Mouse (Mus musculus) T-cell, adult 2 months (primary cell): ENCODE data around the gene Txndc8.

Source experiments
- DNase-seq: peaks from one replicate; pipeline ENCODE4 v3.0.0; 2022; ENCODE audit warnings: low spot score

Txndc8 gene

DNA sequence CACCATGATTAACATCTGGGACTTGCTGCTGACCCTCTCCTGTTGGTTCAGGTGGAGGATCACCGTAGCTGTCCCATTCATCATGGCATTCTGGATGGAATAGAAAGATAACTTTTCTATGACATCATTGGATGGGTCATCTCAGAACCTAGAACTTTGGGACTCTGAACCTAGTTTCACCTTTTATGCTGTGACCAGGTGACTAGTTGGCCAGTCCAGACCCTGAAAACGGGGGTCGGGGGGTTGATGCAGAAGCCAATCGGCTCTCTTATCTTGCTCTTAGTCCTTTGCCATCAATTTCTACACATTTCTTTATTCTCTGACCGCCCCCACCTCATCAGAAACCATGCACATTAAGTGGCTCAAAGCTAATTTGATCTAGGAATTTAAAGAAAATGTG lies at the start of gene Txndc8:
Txndc8 (minus strand) TSS at position 101 of the 400 bp plus-strand sequence.
- DNase-seq: no peak

DNA sequence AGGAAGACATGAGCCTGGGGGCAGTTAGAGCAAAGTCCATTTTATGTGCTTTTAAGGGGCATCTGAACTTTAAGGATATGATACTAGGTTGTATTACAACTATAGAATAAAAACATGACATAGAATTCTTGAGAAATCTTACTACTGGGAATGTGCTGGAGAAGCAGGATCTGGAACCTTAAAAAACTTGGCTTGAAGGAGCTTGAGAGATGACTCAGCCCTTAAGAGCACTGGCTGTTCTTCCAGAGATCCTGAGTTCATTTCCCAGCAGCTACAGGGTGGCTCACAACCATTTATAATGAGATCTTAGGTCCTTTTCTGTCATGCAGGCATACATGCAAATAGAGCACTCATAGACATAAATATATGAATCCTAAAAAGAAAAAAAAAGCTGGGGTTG lies 46.7 kb upstream of the Txndc8 start:
- DNase-seq: no peak

DNA sequence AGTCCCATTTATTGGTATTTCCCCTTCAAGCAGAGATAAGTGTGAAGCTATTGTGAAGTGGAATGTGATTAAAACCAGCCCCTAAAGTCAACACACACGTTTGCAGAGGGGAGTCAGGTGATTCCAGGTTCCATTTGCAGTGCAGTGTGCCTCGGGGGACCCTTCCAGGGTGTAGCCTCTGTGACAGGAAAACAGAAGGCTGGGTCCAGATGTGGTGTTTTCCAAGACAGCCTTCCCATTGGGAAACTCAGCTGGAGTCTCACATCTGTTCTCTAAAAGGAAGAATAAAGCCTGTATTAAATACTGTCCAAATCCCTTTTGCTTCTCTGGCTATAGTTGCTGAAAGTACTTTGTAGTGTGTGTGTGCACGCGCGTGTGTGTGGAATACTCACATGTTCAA lies 45.5 kb upstream of the Txndc8 start:
- no peak for DNase-seq

DNA sequence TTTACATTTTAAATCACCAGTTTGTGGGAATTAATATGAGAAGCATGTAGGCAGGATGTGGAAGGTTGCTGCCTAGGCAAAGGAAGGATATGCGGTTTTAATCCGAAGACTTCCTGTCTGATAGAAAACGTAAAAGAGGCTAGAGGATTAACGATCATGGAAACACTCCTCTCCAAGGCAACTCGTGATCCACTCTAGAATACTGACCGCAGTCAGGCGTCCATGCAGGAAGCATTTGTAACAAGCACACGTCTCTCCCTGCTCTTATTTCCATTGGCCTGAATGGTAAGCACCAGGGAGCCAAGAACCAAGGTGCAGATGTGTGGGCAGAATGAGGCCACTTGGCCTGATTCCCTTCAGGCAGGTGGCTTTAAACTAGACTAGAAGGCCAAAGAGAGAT lies 41.8 kb upstream of the Txndc8 start:
- DNase-seq: peak; percentile 35

DNA sequence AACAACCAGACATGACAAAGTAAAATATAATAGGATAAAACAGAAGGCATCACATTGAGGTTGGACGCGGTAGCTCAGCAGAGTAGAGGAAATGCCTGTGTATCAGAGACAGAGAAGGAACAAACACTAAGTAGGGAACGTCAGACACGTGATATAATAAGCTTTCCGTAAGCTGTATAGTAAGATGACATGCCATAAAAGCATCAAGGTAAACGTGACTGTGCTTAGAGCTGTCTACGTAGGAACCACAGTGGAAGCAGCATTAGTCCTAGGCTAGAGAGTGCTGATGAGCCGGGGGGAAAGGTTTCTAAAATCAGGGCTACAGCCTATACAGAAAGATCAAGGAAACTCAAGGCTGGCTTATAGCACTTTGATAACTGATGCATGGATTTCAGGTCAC lies 41.4 kb upstream of the Txndc8 start:
- DNase-seq: no peak

DNA sequence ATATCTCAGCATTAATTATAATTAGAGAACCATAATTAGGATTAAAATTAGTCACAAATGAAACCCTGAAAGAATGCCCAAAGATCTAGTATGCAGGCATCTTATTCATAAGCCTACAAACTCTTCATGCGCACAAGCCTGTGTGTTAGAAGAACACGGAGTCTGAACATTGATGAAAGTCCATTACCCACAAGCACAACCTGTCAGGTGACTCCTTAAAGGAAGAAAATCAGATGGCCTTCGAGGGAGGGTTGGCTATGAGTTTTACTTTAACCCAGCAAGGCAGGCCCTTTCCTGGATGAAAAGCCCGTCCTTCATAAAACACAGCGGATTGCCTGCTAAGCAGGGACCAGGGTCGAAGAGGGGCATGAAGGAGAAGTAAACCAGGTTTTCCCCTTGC lies 35.9 kb upstream of the Txndc8 start:
- DNase-seq: no peak

DNA sequence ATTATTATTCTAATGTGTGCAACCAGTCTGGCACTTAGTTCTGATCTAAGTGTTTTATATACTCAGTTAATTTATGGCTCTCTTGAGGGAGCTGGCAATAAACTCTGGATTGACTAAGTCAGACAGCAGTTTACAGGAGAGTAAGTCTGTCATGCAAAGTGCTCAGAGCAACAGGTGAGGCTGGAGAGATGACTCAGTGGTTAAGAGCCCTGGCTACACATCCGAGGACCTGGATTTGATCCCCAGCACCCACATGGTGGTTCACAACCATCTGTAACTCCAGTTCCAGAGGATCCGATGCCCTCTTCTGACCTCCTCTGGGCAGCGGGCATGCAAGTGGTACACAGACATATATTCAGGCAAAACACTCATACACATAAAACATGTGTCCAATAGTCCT lies 35.4 kb upstream of the Txndc8 start:
- DNase-seq: no peak

DNA sequence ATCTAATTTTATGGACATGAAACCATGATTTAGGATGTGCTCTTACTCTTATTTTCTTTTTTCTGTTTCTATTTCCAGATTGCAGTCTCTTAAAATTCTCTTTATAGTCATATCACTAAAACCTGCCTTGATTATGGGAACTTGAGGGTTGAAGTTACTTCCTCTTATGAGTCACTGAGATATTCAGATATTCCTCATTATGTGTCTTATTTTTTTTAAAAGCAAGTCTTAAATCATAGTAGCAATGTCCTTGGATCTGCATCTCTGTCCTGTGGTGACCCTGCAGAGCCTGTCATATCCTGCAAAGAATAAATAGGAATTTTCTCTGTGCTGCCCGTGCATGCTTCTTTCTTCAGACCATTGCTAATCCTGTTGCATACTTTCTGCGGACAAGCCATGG lies 31.2 kb upstream of the Txndc8 start:
- DNase-seq: no peak

DNA sequence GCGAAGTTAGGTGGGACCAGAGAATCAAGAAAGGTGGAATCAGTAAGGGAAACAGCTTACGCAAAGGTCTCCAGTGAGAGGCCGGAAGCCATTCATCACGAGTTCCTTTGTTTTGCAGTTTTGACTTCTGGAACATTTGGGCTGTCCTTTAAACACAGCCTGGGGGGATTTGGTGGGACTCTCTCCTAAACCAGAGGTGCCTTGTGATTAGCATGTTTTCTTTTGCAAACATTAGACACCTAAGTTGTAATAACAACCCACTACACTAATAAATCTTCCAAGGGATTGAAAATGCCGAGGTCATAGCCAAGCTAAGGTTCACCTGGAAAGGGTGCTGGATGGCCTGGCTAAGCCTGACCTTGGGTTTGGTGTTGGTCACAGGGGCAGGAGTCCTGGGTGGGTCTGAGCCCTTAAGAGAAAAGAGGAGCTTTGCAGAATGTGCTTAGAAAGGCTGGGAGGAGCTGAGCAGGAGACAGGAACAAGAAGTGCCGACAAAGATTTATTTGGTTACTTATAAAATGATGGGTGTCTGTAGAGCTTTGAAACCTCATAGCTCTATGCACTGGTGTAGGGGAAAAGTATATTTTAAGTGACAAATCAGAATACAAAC lies 28.3 kb upstream of the Txndc8 start:
- DNase-seq: no peak

DNA sequence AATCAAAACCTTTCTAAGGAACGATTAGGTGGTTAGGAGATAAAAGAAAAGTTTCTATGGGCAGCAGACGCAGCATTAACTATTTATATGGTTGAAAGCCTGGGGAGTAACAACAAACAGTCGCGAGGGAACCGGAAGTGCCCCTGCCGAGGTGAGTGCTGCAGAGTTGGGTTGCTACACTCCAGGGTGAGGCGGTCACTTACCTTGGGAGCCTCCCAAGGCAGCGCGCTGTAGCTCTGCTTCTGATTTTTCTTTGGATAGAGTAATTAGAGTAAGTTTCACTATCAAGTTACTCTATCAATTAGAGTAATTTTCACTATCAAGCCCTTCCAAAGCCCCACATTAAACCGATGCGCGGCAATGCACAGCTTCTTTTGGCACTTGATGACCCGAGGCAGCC lies 25.7 kb upstream of the Txndc8 start:
- DNase-seq: no peak

DNA sequence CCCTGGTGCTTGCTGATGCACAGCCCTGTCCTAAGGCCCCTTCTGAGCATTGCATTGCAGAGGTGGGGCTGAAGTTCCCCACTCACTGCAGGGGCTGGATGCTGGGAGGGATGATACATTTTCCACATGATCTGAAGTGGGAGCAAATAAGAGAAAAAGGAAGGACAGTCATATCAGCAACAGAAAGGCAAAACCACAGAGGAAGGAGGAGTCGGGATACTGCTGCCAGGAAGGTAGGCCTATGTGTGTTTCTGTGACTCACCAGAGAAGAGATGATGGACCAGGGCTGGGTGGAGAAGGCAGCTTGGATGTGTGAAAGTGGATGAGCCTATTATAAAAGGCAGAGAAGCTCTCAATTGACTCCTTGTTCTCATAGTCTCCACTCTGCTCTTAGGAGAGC lies 23.8 kb upstream of the Txndc8 start:
- DNase-seq: no peak

DNA sequence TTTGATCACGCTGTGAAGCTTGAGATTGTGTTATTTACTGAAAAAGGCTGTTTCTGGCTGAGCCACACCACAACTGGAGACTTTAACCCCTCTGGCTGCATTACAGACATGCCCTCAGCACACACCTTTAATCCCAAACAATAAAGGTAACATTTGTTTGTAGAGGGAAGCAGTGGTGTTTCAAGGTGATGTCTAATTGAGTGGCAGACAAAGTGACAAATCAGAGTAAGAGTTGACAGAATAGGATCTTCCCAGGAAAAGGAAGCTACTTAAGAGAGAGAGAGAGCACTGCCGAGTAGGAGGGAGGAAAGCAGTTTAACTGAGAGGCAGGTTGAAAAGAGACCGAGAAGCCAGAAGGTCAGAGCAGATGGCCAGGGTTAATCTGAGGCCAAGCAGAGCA lies 5.4 kb downstream of the Txndc8 start:
- no peak for DNase-seq

DNA sequence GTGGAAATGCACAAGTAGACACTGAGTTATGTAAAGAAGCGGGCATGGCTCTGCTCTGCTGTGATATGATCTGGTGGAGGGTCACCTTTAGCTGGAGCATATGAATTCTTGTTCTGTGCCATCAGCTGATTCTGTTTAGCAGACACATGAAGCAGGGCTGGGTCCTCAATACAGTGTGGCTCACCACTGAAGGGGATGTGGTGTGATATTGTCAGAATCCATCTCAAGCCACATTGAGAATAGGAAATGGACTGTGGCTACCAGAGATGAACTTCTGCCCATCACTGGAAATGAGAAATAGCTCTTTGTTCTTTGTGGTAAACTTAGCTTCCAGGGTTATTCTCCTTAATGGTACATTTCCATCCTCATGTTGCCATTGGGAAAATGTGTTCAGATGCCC lies 17.5 kb downstream of the Txndc8 start:
- no peak for DNase-seq

DNA sequence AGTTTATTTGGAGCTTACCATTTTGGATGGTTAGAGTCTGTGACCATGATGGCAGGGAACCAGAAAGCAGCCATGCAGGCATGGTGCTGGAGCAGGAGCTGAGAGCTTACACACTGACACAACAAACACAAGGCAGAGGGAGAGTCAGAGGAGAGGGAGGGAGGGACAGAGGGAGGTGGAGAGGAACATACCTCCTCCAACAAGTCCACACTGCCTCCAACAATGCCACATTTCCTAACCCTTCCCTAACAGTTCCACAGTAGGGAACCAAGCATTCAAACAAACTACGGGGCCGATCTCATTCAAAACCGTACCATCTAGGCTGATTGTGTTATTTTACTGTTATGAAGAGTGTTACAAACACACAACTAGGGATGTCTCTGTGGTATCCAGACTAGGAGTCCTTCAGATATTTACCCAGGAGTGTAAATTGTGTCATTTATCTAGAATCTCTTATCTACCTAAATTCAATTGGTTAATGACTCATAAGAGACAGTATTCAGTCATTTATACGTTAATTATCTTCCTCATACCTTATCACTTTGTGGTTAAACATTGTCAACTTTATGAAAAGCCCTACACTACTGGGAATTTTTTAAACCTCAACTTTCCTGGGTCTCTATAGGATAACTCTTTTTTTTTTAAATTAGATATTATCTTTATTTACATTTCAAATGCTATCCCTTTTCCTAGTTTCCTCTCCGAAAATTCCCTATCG lies 34.4 kb downstream of the Txndc8 start:
- no peak for DNase-seq

DNA sequence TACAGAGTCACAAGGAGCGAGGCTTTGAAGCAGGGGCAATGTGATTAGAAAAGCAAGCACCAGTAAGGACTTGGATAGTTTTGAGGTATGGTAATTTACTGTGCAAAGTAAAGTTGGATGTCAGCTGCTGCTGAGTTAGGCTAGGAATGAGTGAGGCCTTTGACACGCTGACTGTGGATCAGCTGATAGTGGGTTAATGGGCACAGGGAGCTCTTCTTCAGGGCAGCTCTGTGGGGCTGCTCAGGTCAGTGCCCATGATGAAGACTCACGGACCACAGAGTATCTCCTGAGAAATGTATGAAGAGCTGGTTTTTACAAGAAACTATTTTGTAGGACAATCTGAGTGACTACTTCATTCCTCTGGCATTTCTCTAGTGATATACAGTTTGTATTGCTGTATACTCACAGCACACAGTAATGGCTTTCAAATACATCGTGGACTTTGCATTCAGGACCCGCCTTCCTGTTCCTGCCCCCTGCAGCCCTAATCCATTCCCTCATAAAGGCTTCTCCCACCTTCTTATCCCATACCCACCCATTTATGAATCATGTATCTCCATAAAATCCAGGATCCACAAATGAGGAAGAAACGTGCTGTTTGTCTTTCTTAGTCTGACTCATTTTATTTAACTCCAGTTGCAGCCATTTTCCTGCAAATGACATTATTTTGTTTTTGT lies 35.2 kb downstream of the Txndc8 start:
- no peak for DNase-seq

DNA sequence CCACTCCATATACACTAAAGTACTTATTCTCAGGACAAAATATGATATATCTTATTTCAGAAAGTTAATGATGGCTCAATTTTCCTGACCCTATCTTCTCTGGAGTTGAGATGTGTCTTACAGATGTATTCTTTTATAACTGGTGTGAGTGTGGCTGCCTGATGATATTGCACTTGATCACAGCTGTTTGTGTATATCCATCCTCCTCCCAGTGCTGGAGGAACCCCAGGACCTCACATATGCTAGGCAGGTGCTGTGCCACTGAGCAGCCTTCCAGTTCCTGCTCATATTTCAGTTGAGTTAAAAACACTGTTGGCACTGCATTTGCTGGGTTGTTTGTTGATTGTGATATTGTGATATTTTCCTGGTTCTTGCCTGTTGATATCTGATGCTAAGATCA lies 38.6 kb downstream of the Txndc8 start:
- no peak for DNase-seq

DNA sequence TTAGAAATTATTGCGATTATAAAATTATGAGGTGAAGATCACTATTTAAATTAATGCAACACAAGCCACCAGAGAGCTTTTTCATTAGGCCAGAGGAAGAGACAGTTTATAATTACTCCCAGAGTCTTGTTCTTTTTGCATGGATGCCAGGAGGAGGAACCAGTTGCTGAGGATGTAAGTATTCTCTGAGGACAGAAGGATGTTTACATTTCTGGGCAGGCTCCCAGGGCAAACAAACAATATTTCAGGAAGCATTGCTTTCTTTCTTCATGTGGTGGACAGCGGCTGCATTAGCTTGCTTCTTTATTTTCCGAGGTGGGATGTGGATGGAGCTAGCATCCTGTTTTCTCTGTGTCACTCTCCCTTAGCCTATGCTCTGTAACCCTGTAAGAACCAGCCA lies 41.7 kb downstream of the Txndc8 start:
- DNase-seq: no peak

DNA sequence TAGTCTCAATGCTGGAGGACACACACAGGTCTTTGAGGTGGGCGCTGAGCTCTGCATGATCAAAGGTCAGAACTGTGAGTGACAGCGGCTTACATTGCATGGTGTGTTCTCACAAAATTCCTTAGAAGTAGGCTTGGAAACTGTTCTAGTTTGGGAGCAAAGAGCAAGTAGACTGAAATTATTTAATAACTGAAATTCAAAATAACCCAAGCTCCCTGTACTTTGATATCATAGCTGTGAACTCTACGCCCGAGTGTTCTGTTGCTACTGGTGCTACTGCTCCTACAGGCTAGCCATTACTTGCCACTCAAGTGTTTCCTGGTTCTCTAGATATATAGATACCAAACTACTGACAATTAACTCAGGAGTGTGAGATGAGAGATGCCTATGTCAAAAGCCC lies 43.4 kb downstream of the Txndc8 start:
- no peak for DNase-seq

DNA sequence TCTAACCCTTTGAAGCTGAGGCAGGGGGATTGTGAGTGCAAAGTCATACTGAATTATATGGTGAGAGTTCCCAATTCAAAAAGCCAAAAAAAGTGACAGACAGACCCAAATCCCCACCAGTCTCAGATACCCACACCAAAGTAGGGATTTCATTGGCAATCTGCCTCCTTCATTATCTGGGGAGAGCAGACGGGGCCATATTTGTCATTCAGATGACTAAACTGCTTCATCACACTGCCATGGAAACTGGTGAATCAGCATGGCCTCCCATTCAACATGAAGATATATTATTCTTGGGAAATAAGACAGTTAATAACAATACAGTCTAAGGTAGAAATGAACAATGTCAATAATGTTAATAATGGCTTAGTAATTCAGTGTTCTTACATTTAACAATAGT lies 44.8 kb downstream of the Txndc8 start:
- no peak for DNase-seq

DNA sequence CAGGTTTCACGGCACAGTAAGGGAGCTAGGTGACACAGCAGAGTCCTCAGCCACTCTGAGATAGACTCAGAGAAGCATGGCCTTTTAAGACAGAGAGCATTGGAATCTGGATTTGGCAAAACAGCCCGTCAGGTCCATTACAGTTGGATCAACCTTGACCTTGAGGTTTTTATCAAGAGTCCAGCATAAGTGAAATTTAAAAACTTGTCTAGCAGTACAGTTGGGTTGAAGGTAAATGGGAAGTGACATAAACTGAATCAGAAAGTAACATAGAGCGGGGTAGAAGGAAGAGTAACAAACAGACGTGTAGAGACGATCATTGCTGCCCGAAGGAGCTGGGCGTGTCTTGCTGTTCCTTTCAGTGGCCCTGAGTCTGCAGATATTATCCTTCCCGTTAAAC lies 49.9 kb downstream of the Txndc8 start:
- no peak for DNase-seq

DNA sequence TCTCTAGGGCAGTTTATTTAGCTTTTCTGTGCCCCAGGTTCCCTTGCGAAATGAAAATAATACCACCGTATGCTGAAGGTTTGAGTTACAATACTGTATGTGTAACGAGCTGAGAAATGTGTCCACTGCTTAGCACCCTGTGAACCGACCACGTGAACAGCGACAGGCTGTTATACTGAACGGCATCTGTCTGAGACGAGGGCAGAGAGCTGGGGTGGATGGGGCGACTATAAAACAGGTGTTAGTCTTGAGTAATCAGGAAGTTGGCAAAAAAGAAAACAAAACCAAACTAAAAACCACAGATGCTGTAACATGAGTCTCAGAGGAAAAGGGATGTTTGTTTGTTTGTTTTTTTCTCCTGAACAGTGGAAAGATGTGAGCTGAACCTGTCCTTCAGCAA lies 50.8 kb downstream of the Txndc8 start:
- DNase-seq: peak; percentile 15

DNA sequence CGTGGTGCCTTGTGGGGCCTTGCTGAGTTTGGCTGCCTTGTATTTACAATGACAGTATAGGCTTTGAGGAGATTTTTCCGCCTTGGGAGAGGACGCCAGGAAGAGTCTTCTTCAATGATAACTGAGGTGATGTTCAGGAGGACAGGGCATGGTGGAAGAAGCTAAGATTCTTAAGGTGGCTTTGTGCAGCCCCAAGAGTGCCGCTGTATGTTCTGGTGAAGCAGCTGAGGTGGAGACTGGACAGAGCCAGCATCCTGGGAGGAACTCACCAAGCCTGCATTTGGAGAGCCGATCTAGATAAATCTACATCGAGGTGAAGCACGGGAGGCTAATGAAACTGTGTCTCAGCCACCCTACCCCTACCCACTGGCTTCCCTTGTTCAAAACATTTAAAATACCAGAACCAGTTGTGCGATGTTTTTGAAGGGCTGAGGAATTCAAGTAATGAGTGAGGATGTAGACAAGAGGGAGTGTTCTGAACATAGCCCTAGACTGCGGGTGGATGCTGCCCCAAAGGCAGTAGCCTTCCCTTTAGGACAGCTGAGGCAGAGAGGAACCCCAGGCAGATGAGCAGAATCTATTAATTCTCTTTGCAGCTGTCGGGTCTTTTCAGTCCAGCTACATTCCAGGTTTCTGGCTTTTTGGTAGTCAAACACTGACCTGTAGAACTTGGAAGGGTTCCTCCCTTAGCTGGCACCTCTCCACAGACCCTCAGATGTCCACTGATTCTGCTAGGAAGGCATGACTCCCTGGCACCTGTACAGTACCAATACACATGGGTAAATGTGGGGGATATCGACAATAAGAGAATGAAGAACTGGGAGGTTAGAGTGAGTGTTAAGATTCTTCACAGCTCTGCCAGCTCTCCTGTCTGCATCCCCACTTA lies 51.5 kb downstream of the Txndc8 start:
- DNase-seq: no peak
